Mouse (Mus musculus) spleen, embryonic (tissue): ENCODE measurements around the gene Rph3al.

Experiments used
- CTCF ChIA-PET: fragments of 350-600 bp; sonication (Branson Sonifier 250); formaldehyde crosslinking; loops from one replicate; lab custom pipeline; 2022; lab: Charles Lee

Gene Rph3al

GRCm38 (mm10) chr11:75938379-75938906 lies at the start of gene Rph3al:
TSS of gene Rph3al (minus strand) at chr11:75938429.
- CTCF ChIA-PET: no interaction called here

DNA sequence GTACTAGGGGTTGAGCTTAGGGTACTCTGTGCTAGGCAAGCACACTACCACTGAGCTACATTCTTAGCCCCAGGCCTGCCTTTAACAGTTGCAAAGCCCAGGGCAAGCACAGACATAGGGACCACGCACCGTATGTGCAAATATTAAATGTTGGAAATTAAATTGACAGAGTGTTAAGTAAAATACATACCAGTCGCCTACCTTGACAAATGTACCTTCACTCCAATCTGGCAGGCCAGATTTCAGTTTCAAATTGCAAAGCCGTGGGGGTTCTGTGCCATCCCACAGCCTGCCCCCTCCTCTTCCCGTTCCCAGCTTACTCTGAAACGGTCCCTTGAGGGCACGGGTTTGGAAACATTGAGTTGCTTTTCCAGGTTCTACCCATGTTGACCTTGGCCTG lies 47.7 kb upstream of the Rph3al start:
- CTCF ChIA-PET: interaction anchor here (0.7 kb wide), 1 partner anchor 50 kb away, joined by 3 read pairs; no protein-coding TSS in a partner anchor

GRCm38 (mm10) chr11:75984581-75984980 lies 46.4 kb upstream of the Rph3al start:
- CTCF ChIA-PET: interaction anchor here (0.6 to 0.7 kb wide), 2 partner anchors 9 to 21 kb away, joined by 4 to 5 read pairs; no protein-coding TSS in a partner anchor

DNA sequence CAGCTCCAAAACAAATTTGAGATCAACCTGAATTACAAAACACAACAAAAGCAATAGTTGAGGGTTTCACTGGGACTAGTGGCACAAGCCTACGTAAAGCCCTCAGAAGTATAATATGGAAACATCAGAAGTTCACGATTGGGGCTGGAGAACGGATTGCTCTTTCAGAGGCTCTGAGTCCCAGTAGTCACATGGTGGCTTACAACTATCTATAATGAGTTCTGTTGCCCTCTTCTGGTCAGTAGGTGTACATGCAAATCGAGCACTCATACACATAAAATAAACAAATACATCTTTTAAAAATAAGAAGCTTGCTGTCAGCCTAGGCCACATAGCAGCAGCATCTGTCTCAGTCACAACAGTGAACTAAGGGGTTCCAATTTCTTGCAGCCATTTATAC lies 45.0 kb upstream of the Rph3al start:
- CTCF ChIA-PET: interaction anchor here (1.4 kb wide), 1 partner anchor 14 kb away, joined by 3 read pairs; no protein-coding TSS in a partner anchor

DNA sequence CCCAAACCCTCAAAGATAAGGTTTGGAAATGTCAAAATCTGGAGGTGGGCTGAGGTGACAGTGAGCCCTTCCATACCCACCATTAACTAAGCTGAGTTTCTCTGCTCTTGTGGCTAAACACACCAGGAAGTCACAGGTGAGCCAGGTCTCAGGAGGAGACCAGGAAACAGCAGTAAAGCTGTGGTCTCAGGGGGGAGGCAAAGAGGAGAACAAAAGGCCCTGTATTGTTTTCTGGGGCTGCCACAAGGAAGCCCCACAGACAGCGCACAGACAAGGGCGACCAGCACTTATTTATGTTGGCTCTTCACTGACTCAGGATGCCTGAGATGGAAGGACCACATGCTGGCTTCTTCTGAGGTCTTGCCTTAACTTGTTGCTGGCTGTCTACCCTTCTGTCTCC lies 42.2 kb upstream of the Rph3al start:
- CTCF ChIA-PET: no interaction called here

DNA sequence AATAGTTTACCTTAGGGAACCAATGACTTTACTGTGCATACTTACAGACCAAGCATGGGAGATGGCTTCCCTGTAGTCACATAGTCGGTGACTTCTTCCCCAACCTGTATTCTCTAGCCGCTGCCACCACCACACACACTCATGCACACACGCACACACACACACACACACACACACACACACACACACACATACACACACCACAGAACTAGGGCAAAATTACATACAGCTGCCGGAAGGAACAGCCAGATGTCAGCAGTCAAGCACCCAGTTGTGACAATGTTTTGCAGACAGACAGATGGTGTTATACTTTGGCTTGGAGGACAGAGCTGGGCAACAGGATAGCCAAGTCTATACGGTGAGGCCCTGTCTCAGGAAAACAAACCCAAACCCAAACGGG lies 39.8 kb upstream of the Rph3al start:
- CTCF ChIA-PET: interaction anchor here (0.6 kb wide), 3 partner anchors 23 to 739 kb away, joined by 3 to 5 read pairs (median 4); no protein-coding TSS in a partner anchor

- CTCF ChIA-PET: interaction anchor here (0.7 kb wide), 1 partner anchor 360 kb away, joined by 6 read pairs; no protein-coding TSS in a partner anchor
Measured at GRCm38 (mm10) chr11:75976748-75977147, 38.5 kb upstream of the Rph3al start.

- CTCF ChIA-PET: no interaction called here
Measured at GRCm38 (mm10) chr11:75973988-75974387, 35.8 kb upstream of the Rph3al start.

GRCm38 (mm10) chr11:75972916-75973567 lies 34.8 kb upstream of the Rph3al start:
- CTCF ChIA-PET: interaction anchor here (0.7 kb wide), 1 partner anchor 9 kb away, joined by 7 read pairs; no protein-coding TSS in a partner anchor

GRCm38 (mm10) chr11:75972188-75972587 lies 34.0 kb upstream of the Rph3al start:
- CTCF ChIA-PET: no interaction called here

- CTCF ChIA-PET: no interaction called here
Measured at GRCm38 (mm10) chr11:75970629-75971028, 32.4 kb upstream of the Rph3al start.

GRCm38 (mm10) chr11:75968761-75969160 lies 30.5 kb upstream of the Rph3al start:
- CTCF ChIA-PET: interaction anchor here (0.6 kb wide), 1 partner anchor 377 kb away, joined by 23 read pairs; no protein-coding TSS in a partner anchor

DNA sequence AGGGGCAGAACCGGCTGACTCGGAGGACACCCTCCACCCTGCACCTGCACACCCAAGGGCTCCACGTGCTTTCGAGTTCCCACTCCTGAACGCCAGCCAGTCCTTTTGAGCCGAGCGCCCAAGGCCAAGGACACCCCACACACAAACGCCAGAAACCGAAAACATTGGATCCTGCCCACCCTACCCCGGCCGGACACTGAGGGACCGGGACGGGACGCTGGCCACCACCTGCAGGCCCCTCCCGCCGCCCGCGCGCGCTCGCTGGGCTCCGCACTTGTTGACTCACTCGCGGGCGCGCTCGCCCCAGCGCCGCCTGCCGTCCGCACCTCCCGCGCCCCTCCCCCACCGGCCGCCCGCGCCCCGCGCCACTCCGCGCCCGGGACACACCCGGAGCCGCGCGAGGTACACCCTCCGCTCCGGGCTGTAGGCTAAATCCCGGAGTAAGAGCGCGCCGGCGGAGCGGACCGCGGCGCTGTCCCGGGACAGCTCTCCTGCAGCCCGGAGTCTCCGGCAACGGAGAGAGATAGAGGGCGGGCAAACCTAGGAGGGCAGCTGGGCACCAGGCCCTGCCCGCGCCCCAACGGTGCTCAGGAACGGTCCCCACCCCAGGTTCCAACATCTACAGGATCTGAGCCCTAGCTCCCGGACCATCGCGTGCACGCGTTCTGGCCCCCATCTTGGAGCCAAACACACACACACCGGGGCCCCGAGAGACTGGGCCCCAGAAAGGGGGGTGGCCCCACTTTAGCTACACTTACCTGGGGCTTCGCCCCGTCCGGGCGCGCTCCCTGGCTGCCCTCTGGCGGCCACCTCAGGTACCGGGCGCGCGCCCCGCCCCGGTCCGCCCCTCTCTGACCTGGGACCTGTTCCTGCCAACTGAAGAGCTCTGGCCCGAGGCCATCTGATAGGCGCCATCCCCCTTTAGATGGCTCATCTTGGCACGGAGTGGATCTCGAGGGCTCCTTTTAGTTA lies 28.5 kb upstream of the Rph3al start:
- CTCF ChIA-PET: interaction anchor here (0.5 to 1.4 kb wide), 9 partner anchors 29 to 391 kb away, joined by 3 to 5 read pairs (median 3); no protein-coding TSS in a partner anchor

GRCm38 (mm10) chr11:75965674-75966400 lies 27.6 kb upstream of the Rph3al start:
- CTCF ChIA-PET: interaction anchor here (0.5 to 0.6 kb wide), 2 partner anchors 143 to 391 kb away, joined by 3 to 5 read pairs; no protein-coding TSS in a partner anchor

- CTCF ChIA-PET: interaction anchor here (0.6 to 1.2 kb wide), 2 partner anchors 41 to 95 kb away, joined by 3 to 4 read pairs; no protein-coding TSS in a partner anchor
Measured at GRCm38 (mm10) chr11:75964476-75964730, 26.2 kb upstream of the Rph3al start.

DNA sequence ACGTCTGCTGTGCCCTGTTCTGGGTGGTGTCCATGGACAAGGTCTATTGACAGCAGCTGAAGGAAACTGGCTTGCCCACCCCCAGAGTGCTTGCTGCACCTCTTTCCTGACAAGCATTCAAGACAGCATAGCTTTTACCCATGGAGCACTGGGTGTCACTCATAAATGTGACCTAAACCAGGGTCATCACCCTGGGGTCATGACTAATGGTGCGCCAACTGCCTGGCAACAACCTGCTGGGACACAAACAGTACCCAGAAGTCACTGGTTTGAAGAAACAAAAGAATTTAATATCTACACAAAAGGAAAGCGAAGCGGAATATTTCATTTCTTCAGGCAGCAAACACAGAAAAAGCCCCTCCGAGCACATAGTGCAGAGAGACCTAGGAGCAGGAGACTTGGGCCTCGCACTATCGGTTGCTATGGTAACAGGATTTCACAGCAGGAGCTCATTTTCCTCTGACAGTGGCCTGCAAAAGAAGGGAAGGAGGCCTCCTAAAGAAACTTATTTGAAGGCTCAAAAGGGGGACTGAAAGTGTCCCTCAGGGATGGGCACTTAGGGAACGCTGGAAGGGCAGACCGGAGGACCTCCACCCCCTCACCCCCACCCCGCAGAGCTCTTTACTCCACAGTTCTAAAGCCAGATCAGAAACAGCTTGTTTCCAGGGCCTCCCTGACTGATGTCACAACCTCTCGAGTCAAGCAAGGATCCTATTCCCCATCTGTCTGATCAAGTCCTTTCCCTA lies 25.7 kb upstream of the Rph3al start:
- CTCF ChIA-PET: interaction anchor here (0.6 to 1.2 kb wide), 3 partner anchors 41 to 95 kb away, joined by 3 to 4 read pairs (median 3); no protein-coding TSS in a partner anchor

DNA sequence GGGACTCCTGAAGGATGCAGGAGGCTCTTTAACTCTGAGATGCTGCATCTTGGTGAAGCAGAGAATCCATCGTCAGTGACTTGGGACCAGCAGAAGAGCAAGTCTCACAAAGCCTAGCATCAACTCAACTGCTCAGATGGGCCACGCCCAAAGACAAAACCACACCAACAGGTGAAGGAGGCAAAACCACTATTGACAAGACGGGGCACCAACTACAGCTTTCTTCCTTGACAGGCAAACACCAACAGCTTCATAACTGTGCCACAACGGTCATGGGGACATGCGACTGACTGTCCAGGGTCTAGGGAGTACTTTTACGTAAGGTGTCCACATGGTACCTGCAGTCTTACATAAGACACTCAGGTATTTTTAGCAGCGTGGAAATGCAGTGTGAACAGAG lies 23.6 kb upstream of the Rph3al start:
- CTCF ChIA-PET: no interaction called here

- CTCF ChIA-PET: no interaction called here
Measured at GRCm38 (mm10) chr11:75957124-75957832, 19.0 kb upstream of the Rph3al start.

DNA sequence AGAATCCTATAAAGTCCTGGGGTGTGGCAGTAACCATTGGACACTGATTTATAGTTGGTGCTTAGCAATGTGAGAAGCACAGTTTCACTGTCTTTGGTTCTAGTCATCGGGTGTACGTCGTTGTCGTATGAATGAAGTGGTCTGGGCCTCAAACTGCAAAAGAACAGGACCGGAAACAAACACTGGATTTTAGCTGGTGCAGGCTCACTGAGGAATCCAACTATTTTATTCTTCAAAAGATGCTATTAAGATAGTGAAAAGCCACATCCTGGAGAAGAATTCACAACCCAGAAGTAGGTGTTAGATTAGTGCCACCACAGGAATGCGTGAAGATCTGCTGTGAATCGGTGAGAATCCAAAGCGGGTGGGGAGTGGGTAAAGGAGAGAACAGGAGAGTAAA lies 18.4 kb upstream of the Rph3al start:
- CTCF ChIA-PET: no interaction called here

DNA sequence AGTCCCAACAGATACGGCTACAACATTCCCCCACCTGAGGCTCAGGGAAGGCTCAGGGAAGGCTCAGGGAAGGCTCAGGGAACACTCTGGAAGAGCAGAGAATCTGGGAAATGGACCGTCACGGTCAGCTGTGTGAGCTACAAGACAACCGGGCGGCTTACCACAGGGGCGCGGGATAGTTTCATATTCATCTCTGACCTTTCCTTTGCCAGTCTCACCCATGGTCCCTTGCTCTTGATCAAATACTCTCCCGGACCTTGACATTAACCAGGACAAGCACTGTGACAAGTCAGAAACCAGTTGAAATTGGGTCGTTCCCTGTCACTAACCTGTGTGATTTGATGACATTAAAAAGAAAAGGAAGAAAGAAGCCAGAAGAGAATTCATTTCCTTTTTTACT lies 16.7 kb upstream of the Rph3al start:
- CTCF ChIA-PET: no interaction called here
